Comparison of ENCODE assay signal across 8 mouse cellular contexts in the genomic region with DNA sequence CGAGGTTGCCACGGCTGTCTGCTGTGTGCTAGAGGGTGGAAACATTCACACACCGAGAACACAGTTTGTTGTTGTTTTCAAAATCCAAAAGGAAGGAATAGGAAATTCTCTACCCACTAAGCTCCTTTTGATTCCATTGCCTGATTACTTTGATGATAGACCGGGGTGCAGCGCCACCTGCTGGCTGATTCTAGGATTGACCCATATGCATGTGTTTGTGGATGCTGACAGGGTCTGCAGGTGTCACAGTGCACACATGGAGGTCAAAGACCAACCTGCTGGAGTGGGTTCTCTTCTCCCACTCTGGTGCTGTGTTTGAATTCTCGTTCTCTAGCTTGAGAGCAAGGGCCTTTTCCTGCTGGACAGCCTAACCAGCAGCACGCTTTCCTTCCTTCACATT. TPM values are rescaled to one million over a fixed set of nuclear protein-coding genes. Genes with fewer than 3 reads are reported as not detected.
DNase-seq lines count a peak whose midpoint lies in the region; ATAC-seq and TF ChIP-seq lines count a peak whose summit lies in the region.
"Had no signal": no experiment of that assay in that cellular context is flagged by ENCODE, and none has a peak within 500 bp of the region (broad histone marks: within the 10 kb centered on the region; RNA-seq: fewer than 3 reads in every experiment).

No protein-coding gene starts in this region.

- TF ChIP-seq CTCF in G1E (IDR thresholded peaks at IDR 0.05; ENCODE audit: low read depth, low read length): peak; percentile 80

- no peak overlapping the region for H3K27ac ChIP-seq in embryonic facial prominence, embryonic 10.5 days (replicated peaks)
- H3K27ac ChIP-seq in heart, embryonic 16.5 days (ENCODE audit: low read length): no peak overlapping the region

- H3K36me3 ChIP-seq in G1E (replicated peaks): no peaks in the 10 kb centered on the region
- H3K36me3 ChIP-seq in embryonic facial prominence, embryonic 10.5 days (replicated peaks): no peaks in the 10 kb centered on the region
- H3K36me3 ChIP-seq in heart, embryonic 16.5 days (ENCODE audit: control insufficient read depth, insufficient read depth): no peaks in the 10 kb centered on the region

- no peak overlapping the region for H3K4me2 ChIP-seq in heart, embryonic 16.5 days (ENCODE audit: low read depth, low read length)

- WGBS in embryonic facial prominence, embryonic 10.5 days: 34% methylated on average over 7 of the region's 7 CpGs
- 33% methylated on average over 7 of the region's 7 CpGs for WGBS in heart, embryonic 16.5 days

- H3K9ac ChIP-seq in heart, embryonic 16.5 days (ENCODE audit: low read length): no peak overlapping the region

- no peak overlapping the region for H3K4me3 ChIP-seq in G1E (ENCODE audit: low read depth, low read length)
- H3K4me3 ChIP-seq in embryonic facial prominence, embryonic 10.5 days: no peak overlapping the region
- H3K4me3 ChIP-seq in heart, embryonic 16.5 days (ENCODE audit: low read length): no peak overlapping the region
- H3K4me3 ChIP-seq: megakaryocyte, embryonic 14.5 days had no signal

- DNase-seq in G1E (ENCODE audit: low spot score): peak; percentile 35
- DNase-seq in adrenal gland, postnatal 36 days: peak; percentile 82 to 86
- DNase-seq in embryonic facial prominence, embryonic 10.5 days (ENCODE audit: low spot score): peak; percentile 87
- peak; percentile 83 for DNase-seq in layer of hippocampus, adult 9-10 months (ENCODE audit: low spot score)
- peak; percentile 93 for DNase-seq in lung, postnatal 36 days
- DNase-seq in right cerebral cortex, postnatal 4 days: peak; percentile 95

- peak; percentile 34; the same call in 1 of the 2 replicates for ATAC-seq in G1E (ENCODE audit: extremely low read depth, insufficient number of reproducible peaks, low FRiP score, poor library complexity, severe bottlenecking)
- 0 out of 2 replicates have a peak, but pooled peaks have one; percentile 28 for ATAC-seq in heart, embryonic 16.5 days (replicated peaks; ENCODE audit: extremely low read depth, insufficient read depth, low FRiP score)

- peaks cover 11% of the 10 kb centered on the region; the same call in 1 of the 2 replicates for H3K27me3 ChIP-seq in G1E (ENCODE audit: insufficient read depth, low read length)
- peaks cover 27% of the 10 kb centered on the region for H3K27me3 ChIP-seq in embryonic facial prominence, embryonic 10.5 days (replicated peaks; ENCODE audit: low read depth, poor library complexity, severe bottlenecking)
- H3K27me3 ChIP-seq in heart, embryonic 16.5 days (ENCODE audit: control insufficient read depth, insufficient read depth, low read length): no peaks in the 10 kb centered on the region; the same call in 1 of the 2 replicates

- H3K4me1 ChIP-seq in G1E (ENCODE audit: insufficient read depth, low read depth, low read length): no peaks in the 10 kb centered on the region
- H3K4me1 ChIP-seq in embryonic facial prominence, embryonic 10.5 days: peaks cover 8% of the 10 kb centered on the region
- peaks cover 5% of the 10 kb centered on the region for H3K4me1 ChIP-seq in heart, embryonic 16.5 days (ENCODE audit: control insufficient read depth, insufficient read depth, low read length)

- no peaks in the 10 kb centered on the region for H3K9me3 ChIP-seq in G1E (replicated peaks)
- no peaks in the 10 kb centered on the region for H3K9me3 ChIP-seq in embryonic facial prominence, embryonic 10.5 days
- H3K9me3 ChIP-seq in heart, embryonic 16.5 days (replicated peaks; ENCODE audit: control insufficient read depth, low read length): no peaks in the 10 kb centered on the region
- H3K9me3 ChIP-seq: megakaryocyte, embryonic 14.5 days had no signal

RNA-seq across cellular contexts. Expression of gene Tekt5, which starts 3.9 kb away (rescaled TPM):
- total RNA-seq in G1E (2014; fragmentation: Nextera tagmentation) (0.68 and 0.90 TPM in 2 replicates), G1E (2017) (0.35 and 0.71 TPM in 2 replicates)
- 0.08 and 0.19 TPM in 2 replicates for polyA plus RNA-seq in G1E (2012)
- not detected for total RNA-seq in adrenal gland, postnatal 36 days (2021)
- polyA plus RNA-seq in embryonic facial prominence, embryonic 10.5 days (2016; fragmentation: Nextera tagmentation; extraction: Ambion mirVana): 0.07 TPM in 1 of 2 replicates, not detected in the other
- 1.3 and 2.1 TPM in 2 replicates for polyA plus RNA-seq in heart, embryonic 16.5 days (2015; fragmentation: Nextera tagmentation; extraction: Ambion mirVana)

RNA-seq across cellular contexts. Expression of gene Nubp1, which starts 12.6 kb away (rescaled TPM):
- total RNA-seq in G1E (2014; fragmentation: Nextera tagmentation): 30.8 and 39.7 TPM in 2 replicates
- 68.3 and 91.5 TPM in 2 replicates for total RNA-seq in G1E (2017)
- polyA plus RNA-seq in G1E (2012): 64.1 and 64.2 TPM in 2 replicates
- 10 to 100 TPM; 27.3 to 29.6 TPM for total RNA-seq in adrenal gland, postnatal 36 days (2021)
- polyA plus RNA-seq in embryonic facial prominence, embryonic 10.5 days (2016; fragmentation: Nextera tagmentation; extraction: Ambion mirVana): 88.3 and 89.9 TPM in 2 replicates
- 37.5 and 42.9 TPM in 2 replicates for polyA plus RNA-seq in heart, embryonic 16.5 days (2015; fragmentation: Nextera tagmentation; extraction: Ambion mirVana)

RNA-seq across cellular contexts. Expression of gene Tvp23a, which starts 48.0 kb away (rescaled TPM):
- total RNA-seq in G1E (2014; fragmentation: Nextera tagmentation) (not detected in 2 replicates), G1E (2017) (0.11 and 0.12 TPM in 2 replicates)
- not detected in 2 replicates for polyA plus RNA-seq in G1E (2012)
- 1 to 10 TPM; 1.2 to 1.6 TPM for total RNA-seq in adrenal gland, postnatal 36 days (2021)
- polyA plus RNA-seq in embryonic facial prominence, embryonic 10.5 days (2016; fragmentation: Nextera tagmentation; extraction: Ambion mirVana): 20.6 and 21.4 TPM in 2 replicates
- 3.2 and 3.3 TPM in 2 replicates for polyA plus RNA-seq in heart, embryonic 16.5 days (2015; fragmentation: Nextera tagmentation; extraction: Ambion mirVana)

Comparison
In these comparisons a context has a peak if more than half of its experiments do, and no peak if none do; other contexts are left out.
1. DNase-seq: peak in every context shown above with its lines; median percentile 95 in right cerebral cortex, postnatal 4 days; 93 in lung, postnatal 36 days; 87 in embryonic facial prominence, embryonic 10.5 days; 84 in adrenal gland, postnatal 36 days; 83 in layer of hippocampus, adult 9-10 months; 35 in G1E.